Mouse (Mus musculus) liver, embryonic 12.5 days (tissue): ENCODE measurements around the gene Hyal1. TPM values are rescaled to one million over a fixed set of nuclear protein-coding genes. Genes with fewer than 3 reads are reported as not detected.

Experiments
- ATAC-seq: fragments of 200-750 bp; cut with Nextera tagmentation; 2 replicates; pipeline ENCODE4 v1.8.0; 2017; ENCODE audit warnings: moderate number of reproducible peaks, mild to moderate bottlenecking, moderate library complexity
- H3K27ac ChIP-seq: fragments of 300-500 bp; sonication (generic); 2 replicates; pipeline ENCODE4 v1.5.1; 2016; ENCODE audit warnings: mild to moderate bottlenecking
- H3K27me3 ChIP-seq: fragments of 300-500 bp; sonication (generic); replicated peaks from 2 replicates; pipeline ENCODE4 v1.6.1; 2016; ENCODE audit warnings: mild to moderate bottlenecking, moderate library complexity
- H3K36me3 ChIP-seq: fragments of 300-500 bp; sonication (generic); 2 replicates; pipeline ENCODE4 v1.6.1; 2016; ENCODE audit warnings: mild to moderate bottlenecking, moderate library complexity
- H3K4me1 ChIP-seq: fragments of 300-500 bp; sonication (generic); 2 replicates; pipeline ENCODE4 v1.6.1; 2016
- H3K4me2 ChIP-seq: fragments of 300-500 bp; sonication (generic); 2 replicates; pipeline ENCODE4 v1.6.1; 2016; ENCODE audit warnings: mild to moderate bottlenecking, moderate library complexity
- H3K4me3 ChIP-seq: fragments of 300-500 bp; sonication (generic); 2 replicates; pipeline ENCODE4 v1.5.1; 2016; ENCODE audit warnings: mild to moderate bottlenecking, moderate library complexity
- H3K9ac ChIP-seq: fragments of 300-500 bp; sonication (generic); 2 replicates; pipeline ENCODE4 v1.6.1; 2016; ENCODE audit warnings: mild to moderate bottlenecking, moderate library complexity
- H3K9me3 ChIP-seq: fragments of 300-500 bp; sonication (generic); replicated peaks from 2 replicates; pipeline ENCODE4 v1.6.1; 2016; ENCODE audit warnings: mild to moderate bottlenecking, moderate library complexity
- WGBS: fragments of 180-500 bp; shearing (Covaris S2); methylation state at CpG from one replicate; pipeline ENCODE4 v1.1.7; 2016; ENCODE audit not compliant: insufficient replicate concordance; 5-methylcytosine and 5-hydroxymethylcytosine counted together
- polyA plus RNA-seq: library from polyadenylated mRNA; unstranded; fragments of >200 nt; fragmentation: Nextera tagmentation; extraction: Ambion mirVana; gene quantifications from 2 replicates; pipeline ENCODE4 v1.2.1, GENCODE M21; 2016

Hyal1 gene
- polyA plus RNA-seq, 1 experiment from 2014 or later, result 3.9 TPM

GRCm38 (mm10) chr9:107605041-107605661 is 28.4 kb downstream of the Hyal1 start:
- Histone ChIP-seq H3K9ac (no peak overlapping the region), H3K4me2 (0 out of 2 replicates have a peak overlapping the region, but pooled peaks have one; percentile 3), H3K36me3 (no peaks in the 10 kb centered on the region), H3K9me3 (no peaks in the 10 kb centered on the region), H3K27me3 (peaks cover 58% of the 10 kb centered on the region), H3K4me1 (peaks cover 53% of the 10 kb centered on the region), H3K27ac (no peak overlapping the region), H3K4me3 (no peak overlapping the region)
- ATAC-seq, result peak; percentile 28; the same call in 1 of the 2 replicates
- 46% methylated on average over 23 of the region's 23 CpGs for WGBS

- Histone ChIP-seq H3K27me3 (peaks cover 43% of the 10 kb centered on the region), H3K4me3 (no peak overlapping the region), H3K9me3 (no peaks in the 10 kb centered on the region), H3K4me1 (peaks cover 53% of the 10 kb centered on the region), H3K36me3 (no peaks in the 10 kb centered on the region), H3K9ac (no peak overlapping the region), H3K4me2 (no peak overlapping the region), H3K27ac (no peak overlapping the region)
- no peak for ATAC-seq
- 30% methylated on average over 9 of the region's 9 CpGs for WGBS
Observed at GRCm38 (mm10) chr9:107606591-107606990, 29.9 kb downstream of the Hyal1 start.

- no peaks in the 10 kb centered on the region for H3K36me3 ChIP-seq
- H3K9me3 ChIP-seq, result no peaks in the 10 kb centered on the region
- no peak overlapping the region for H3K4me3 ChIP-seq
- 66% methylated on average over 2 of the region's 2 CpGs for WGBS
- H3K27ac ChIP-seq, result no peak overlapping the region
- no peak for ATAC-seq
- H3K27me3 ChIP-seq, result peaks cover 40% of the 10 kb centered on the region
- H3K4me1 ChIP-seq, result peaks cover 57% of the 10 kb centered on the region
- H3K9ac ChIP-seq, result no peak overlapping the region
- no peak overlapping the region for H3K4me2 ChIP-seq
Observed at GRCm38 (mm10) chr9:107607036-107607435, 30.3 kb downstream of the Hyal1 start.

- no peak overlapping the region for H3K9ac ChIP-seq
- H3K4me3 ChIP-seq, result no peak overlapping the region
- H3K36me3 ChIP-seq, result no peaks in the 10 kb centered on the region
- no peak overlapping the region for H3K27ac ChIP-seq
- H3K4me2 ChIP-seq, result no peak overlapping the region
- H3K27me3 ChIP-seq, result peaks cover 40% of the 10 kb centered on the region
- H3K4me1 ChIP-seq, result peaks cover 55% of the 10 kb centered on the region
- WGBS, result 49% methylated on average over 9 of the region's 9 CpGs
- H3K9me3 ChIP-seq, result no peaks in the 10 kb centered on the region
- no peak for ATAC-seq
Observed at GRCm38 (mm10) chr9:107607653-107608245, 31.0 kb downstream of the Hyal1 start.

GRCm38 (mm10) chr9:107608741-107609432 is 32.2 kb downstream of the Hyal1 start, which contains the start of gene Sema3b:
TSS of gene Sema3b (minus strand) at chr9:107609229.
- no peak within 1 kb of the TSS for H3K9ac ChIP-seq
- peaks cover 4% of the 10 kb centered on the region for H3K36me3 ChIP-seq
- no peaks in the 10 kb centered on the region for H3K9me3 ChIP-seq
- WGBS, result 48% methylated on average over 12 of the region's 12 CpGs
- peaks cover 58% of the 10 kb centered on the region for H3K4me1 ChIP-seq
- H3K4me3 ChIP-seq, result no peak within 1 kb of the TSS
- peaks cover 34% of the 10 kb centered on the region for H3K27me3 ChIP-seq
- no peak for ATAC-seq
- H3K27ac ChIP-seq, result no peak within 1 kb of the TSS
- no peak within 1 kb of the TSS for H3K4me2 ChIP-seq

- Histone ChIP-seq H3K4me2 (no peak overlapping the region), H3K9me3 (no peaks in the 10 kb centered on the region), H3K9ac (no peak overlapping the region), H3K27me3 (peaks cover 29% of the 10 kb centered on the region), H3K36me3 (peaks cover 10% of the 10 kb centered on the region), H3K4me1 (peaks cover 58% of the 10 kb centered on the region), H3K27ac (no peak overlapping the region), H3K4me3 (no peak overlapping the region)
- no peak for ATAC-seq
- 70% methylated on average over 4 of the region's 4 CpGs for WGBS
Observed at GRCm38 (mm10) chr9:107609433-107609830, 32.7 kb downstream of the Hyal1 start.

GRCm38 (mm10) chr9:107611456-107612190 is 34.9 kb downstream of the Hyal1 start:
- H3K4me1 ChIP-seq, result peaks cover 48% of the 10 kb centered on the region
- WGBS, result 35% methylated on average over 6 of the region's 6 CpGs
- no peaks in the 10 kb centered on the region for H3K9me3 ChIP-seq

GRCm38 (mm10) chr9:107612191-107612944 is 35.6 kb downstream of the Hyal1 start:
- Histone ChIP-seq H3K36me3 (peaks cover 37% of the 10 kb centered on the region), H3K4me3 (peak overlapping the region; percentile 62), H3K27me3 (0 out of 2 replicates have a peak, but pooled peaks cover 7% of the 10 kb centered on the region), H3K9me3 (no peaks in the 10 kb centered on the region), H3K4me2 (peak overlapping the region; percentile 94), H3K9ac (peak overlapping the region; percentile 78), H3K27ac (peak overlapping the region; percentile 80), H3K4me1 (peaks cover 44% of the 10 kb centered on the region)
- WGBS, result 4% methylated on average over 47 of the region's 48 CpGs
- ATAC-seq, result peak; percentile 91

More at GRCm38 (mm10) chr9:107611456-107612190, 34.9 kb downstream of the Hyal1 start:
- peak overlapping the region; percentile 94 for H3K4me2 ChIP-seq
- peak overlapping the region; percentile 78 for H3K9ac ChIP-seq
- peak overlapping the region; percentile 80 for H3K27ac ChIP-seq
- H3K4me3 ChIP-seq, result peak overlapping the region; percentile 62
- 0 out of 2 replicates have a peak, but pooled peaks cover 12% of the 10 kb centered on the region for H3K27me3 ChIP-seq
- ATAC-seq, result no peak
- peaks cover 32% of the 10 kb centered on the region for H3K36me3 ChIP-seq

GRCm38 (mm10) chr9:107612945-107613569 is 36.3 kb downstream of the Hyal1 start:
- H3K27ac ChIP-seq, result peak overlapping the region; percentile 80
- peak overlapping the region; percentile 66 for H3K9ac ChIP-seq
- H3K4me2 ChIP-seq, result peak overlapping the region; percentile 94
- peaks cover 37% of the 10 kb centered on the region for H3K4me1 ChIP-seq
- no peaks in the 10 kb centered on the region for H3K9me3 ChIP-seq
- peak overlapping the region; percentile 62 for H3K4me3 ChIP-seq
- ATAC-seq, result 0 out of 2 replicates have a peak, but pooled peaks have one; percentile 1
- H3K36me3 ChIP-seq, result peaks cover 44% of the 10 kb centered on the region
- H3K27me3 ChIP-seq, result 0 out of 2 replicates have a peak, but pooled peaks cover 7% of the 10 kb centered on the region
- WGBS, result 11% methylated on average over 12 of the region's 12 CpGs

GRCm38 (mm10) chr9:107615035-107615434 is 38.3 kb downstream of the Hyal1 start:
- WGBS, result 86% methylated on average over 4 of the region's 4 CpGs
- Histone ChIP-seq H3K9ac (no peak overlapping the region), H3K9me3 (no peaks in the 10 kb centered on the region), H3K36me3 (peaks cover 63% of the 10 kb centered on the region), H3K4me1 (peaks cover 43% of the 10 kb centered on the region), H3K27ac (no peak overlapping the region), H3K27me3 (no peaks in the 10 kb centered on the region), H3K4me3 (no peak overlapping the region), H3K4me2 (no peak overlapping the region)
- no peak for ATAC-seq

GRCm38 (mm10) chr9:107617461-107617860 is 40.7 kb downstream of the Hyal1 start:
- Histone ChIP-seq H3K27me3 (no peaks in the 10 kb centered on the region), H3K27ac (no peak overlapping the region), H3K9me3 (no peaks in the 10 kb centered on the region), H3K9ac (no peak overlapping the region), H3K4me3 (no peak overlapping the region), H3K4me2 (no peak overlapping the region), H3K36me3 (peaks cover 76% of the 10 kb centered on the region), H3K4me1 (peaks cover 35% of the 10 kb centered on the region)
- 55% methylated on average over 2 of the region's 2 CpGs for WGBS
- no peak for ATAC-seq
